Mouse (Mus musculus) retina, postnatal 1 day (tissue): ENCODE results near the gene Gpc6.

Experiments
- DNase-seq: peaks from one replicate; pipeline ENCODE4 v3.0.0-alpha.2; 2012

Gpc6 gene

GRCm38 (mm10) chr14:117490469-117490868 is 565.4 kb downstream of the Gpc6 start:
- DNase-seq, result no peak

DNA sequence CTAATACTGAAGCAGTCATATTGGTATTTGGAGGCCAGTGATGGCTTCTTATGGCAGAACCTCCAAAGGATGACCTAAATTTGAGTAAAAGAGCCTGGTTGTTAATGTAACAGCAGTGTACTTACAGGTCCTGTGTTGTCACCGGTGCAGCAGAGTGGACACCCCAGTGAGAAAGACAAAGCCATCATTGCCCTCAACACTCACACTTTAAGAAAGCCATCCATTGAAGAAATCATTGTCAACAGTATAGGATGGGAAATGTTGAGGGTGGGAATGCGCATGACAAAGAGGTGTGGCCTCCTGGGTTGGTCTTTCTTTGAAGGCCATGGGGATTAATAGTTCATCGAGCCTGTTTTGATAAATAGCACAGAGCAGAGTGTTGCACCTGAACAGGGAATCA is 570.0 kb downstream of the Gpc6 start:
- DNase-seq, result no peak

- peak; percentile 29 for DNase-seq
Measured at GRCm38 (mm10) chr14:117498785-117499184, 573.7 kb downstream of the Gpc6 start.

- DNase-seq, result peak; percentile 8
Measured at GRCm38 (mm10) chr14:117499354-117499753, 574.2 kb downstream of the Gpc6 start.

DNA sequence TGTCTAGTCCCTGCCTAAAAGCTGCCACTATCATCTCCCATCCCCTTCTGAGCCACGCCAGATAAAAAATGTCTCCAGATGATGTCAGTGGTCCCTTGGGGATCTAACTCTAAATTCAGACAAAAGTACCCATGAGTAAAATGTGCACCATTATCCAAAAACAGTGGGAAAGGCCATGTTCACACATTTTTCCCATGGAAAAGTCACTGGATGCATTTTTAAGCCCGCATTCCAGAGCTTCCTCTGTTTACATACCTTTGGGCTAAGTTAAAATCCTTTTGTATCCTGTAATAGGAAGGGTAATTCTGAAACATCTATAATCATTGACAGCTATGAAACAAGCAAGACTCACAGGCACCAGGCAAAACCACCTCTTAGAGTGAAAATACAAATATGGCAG is 589.7 kb downstream of the Gpc6 start:
- no peak for DNase-seq

DNA sequence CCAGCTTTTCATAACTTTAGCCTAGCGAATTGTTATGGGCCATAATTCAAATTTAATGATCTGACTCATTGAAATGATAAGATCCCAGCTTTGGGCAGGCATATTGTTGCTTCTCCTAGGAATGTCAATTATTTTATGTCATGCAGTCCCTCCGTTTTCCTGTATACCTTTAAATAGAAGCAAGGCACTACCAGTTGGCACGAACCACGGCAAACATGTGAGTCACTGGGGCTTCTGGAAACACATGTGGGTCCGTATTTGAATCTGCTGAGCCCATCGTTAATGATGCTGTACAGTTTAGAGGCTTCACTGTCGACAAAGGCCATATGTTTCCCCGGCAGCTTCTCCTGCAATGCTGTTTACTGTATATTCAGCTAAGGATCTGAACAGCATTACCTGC is 594.5 kb downstream of the Gpc6 start:
- no peak for DNase-seq

- no peak for DNase-seq
Measured at GRCm38 (mm10) chr14:117520706-117521105, 595.6 kb downstream of the Gpc6 start.

DNA sequence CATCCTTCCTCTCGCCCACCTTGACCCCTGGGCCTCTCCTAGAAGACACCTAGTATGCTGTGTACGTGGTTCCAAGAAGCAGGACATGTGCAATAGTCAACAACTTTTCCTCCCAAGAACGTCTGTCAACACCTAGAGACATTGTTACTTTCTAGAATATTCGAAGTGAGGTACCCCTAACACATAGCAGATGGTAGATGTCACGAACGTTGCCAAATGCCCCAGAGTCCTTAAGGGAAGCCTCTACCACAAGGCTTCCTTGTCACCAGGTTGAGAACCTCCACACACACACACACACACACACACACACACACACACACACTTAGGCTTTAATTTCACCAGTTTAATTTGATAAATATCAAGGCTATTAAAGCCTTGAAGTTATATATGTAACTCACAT is 600.0 kb downstream of the Gpc6 start:
- DNase-seq, result no peak

DNA sequence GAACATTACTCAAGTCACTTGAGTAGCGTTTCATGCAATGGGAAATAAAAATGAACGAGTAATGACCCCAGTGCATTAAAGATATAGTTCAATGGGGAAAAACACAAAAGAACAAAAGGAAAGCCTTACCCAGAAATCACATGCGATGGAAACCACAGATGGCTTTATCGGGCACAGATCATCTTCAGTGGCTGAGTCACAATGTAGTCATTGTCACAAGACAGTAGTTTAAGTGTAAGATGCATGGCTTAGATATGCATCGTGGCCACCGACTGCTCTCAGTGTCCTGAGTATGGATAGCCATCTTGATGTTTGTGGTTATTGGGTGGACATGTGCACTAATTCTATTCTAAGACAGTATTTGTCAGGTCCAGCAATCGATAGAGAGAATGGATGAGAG is 601.9 kb downstream of the Gpc6 start:
- DNase-seq, result no peak

DNA sequence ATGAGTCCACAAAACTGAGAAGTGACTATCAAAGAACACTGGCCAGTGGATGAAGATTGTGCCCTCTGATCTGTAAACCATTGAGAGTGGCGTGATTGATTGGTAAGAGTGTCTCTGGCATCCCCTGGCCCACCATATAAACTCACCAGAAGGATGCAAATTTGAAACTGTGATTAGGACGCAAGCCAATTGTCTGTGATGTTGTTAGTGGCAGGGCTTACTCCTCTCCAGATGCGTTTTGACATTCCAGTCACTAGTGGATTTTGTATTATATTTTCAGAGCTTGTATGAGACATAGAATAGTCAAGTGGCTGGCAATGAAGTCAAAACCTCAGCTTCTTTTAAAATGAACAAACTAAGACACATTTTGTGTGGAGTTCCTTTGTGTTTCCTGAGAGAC is 604.3 kb downstream of the Gpc6 start:
- no peak for DNase-seq

- no peak for DNase-seq
Measured at GRCm38 (mm10) chr14:117552776-117553175, 627.7 kb downstream of the Gpc6 start.

DNA sequence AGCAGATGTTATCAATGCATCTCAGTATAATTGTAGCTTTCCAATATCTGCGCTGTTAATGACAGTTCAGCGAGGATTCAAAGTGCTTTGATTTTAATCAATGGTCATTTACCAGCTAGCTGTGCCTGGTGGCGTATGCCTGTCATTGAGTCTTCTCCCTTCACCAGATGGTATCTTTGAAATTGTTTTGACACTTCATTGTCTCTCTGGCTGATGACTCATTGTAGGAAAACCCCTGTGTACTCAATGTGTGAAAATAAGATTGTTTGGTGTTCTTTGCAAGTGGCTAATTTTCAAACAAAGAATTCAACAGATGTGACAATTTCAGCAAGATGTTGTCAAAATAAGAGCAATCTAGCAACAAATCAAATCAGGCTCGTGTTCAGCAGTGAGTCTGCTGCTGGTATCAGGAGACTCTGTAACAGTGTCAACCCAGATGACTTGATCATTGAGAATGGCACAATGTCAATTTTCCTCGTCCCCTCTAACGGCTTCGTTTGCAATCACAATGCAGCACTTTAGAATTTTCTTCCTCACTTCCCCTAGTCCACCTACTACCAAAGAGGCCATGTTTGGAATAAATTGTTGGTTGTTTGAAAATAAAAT is 631.7 kb downstream of the Gpc6 start:
- DNase-seq, result no peak

DNA sequence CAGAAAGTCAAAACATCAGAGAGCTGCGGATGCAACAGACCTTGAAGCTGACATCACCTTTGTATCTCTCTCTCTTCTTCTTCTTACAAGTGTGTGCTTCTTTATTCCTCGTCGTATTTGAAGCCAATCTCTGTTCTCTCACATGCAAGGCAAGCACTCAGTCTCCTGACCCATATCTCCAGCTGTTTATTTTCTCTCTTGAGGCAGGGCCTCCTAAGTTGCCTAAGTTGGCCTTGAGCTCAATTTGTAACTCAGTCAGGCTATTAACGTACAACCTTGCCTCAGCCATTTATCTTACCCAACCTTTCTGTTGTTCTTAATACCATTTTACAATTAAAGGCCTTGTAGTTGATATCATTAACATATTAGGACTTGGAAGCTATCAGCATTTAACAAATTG is 637.0 kb downstream of the Gpc6 start:
- peak; percentile 4 for DNase-seq

- no peak for DNase-seq
Measured at GRCm38 (mm10) chr14:117569278-117569677, 644.2 kb downstream of the Gpc6 start.

GRCm38 (mm10) chr14:117572213-117572612 is 647.1 kb downstream of the Gpc6 start:
- DNase-seq, result no peak

- no peak for DNase-seq
Measured at GRCm38 (mm10) chr14:117574216-117574615, 649.1 kb downstream of the Gpc6 start.

- no peak for DNase-seq
Measured at GRCm38 (mm10) chr14:117581740-117582139, 656.6 kb downstream of the Gpc6 start.

- no peak for DNase-seq
Measured at GRCm38 (mm10) chr14:117599758-117600157, 674.6 kb downstream of the Gpc6 start.

- DNase-seq, result no peak
Measured at GRCm38 (mm10) chr14:117603837-117604236, 678.7 kb downstream of the Gpc6 start.

GRCm38 (mm10) chr14:117605750-117606149 is 680.6 kb downstream of the Gpc6 start:
- DNase-seq, result no peak

DNA sequence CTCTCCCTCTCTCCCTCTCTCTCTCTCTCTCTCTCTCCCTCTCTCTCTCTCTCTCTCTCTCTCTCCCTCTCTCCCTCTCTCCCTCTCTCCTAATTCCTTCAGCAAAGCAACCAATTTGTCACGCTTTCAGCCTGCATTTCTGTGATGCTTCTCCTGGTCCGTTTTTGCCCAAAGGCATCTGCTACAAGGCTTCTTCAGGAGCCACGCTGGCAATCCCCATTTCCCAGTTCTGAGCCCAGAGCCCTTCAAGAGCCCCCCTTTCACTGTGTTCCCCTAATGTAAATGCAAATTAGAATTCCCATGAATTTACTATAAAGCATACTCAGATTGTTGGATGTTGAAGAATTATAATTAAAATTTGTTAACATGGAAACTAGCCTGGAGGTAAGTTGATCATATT is 686.0 kb downstream of the Gpc6 start:
- peak; percentile 19 for DNase-seq

DNA sequence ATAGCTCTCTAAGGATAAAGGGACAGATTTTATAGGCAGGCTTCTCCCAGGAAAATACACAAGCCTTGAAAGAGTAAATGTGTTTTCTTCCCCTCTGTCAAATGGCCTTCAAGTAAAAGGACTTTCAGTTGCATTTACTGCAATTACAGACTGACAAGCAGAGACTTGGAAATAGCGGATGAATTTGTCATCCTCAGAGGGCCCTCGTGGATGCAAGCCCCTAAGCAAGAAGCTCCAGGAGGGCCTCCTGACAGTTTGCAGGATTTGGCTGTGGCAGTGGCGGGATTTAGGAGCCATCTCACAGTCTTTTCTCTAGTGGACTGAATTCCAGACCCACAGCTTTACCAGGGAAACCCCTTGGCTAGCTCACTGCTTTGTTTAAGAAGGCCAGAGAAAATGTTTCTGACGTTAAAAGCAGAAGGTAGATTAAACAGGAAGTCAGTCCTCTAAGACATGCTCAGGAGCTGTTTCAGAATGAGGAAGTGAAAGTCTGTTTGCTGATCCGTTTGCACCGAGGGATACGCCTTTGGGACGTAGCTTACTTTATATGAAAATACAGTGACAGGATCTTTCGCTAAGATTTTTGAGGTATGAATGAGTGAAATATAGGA is 700.1 kb downstream of the Gpc6 start:
- DNase-seq, result no peak

GRCm38 (mm10) chr14:117634238-117634940 is 709.3 kb downstream of the Gpc6 start:
- no peak for DNase-seq

GRCm38 (mm10) chr14:117641853-117642252 is 716.7 kb downstream of the Gpc6 start:
- no peak for DNase-seq
